Mouse (Mus musculus) naive thymus-derived CD4-positive, alpha-beta T cell, adult 2 months (primary cell): Measurements from ENCODE around the gene Dmac2.
A peak's percentile ranks its signal among the peaks of the same experiment; 100 is the strongest.

ENCODE experiments used
- DNase-seq: peaks from one replicate; pipeline ENCODE4 v3.0.0-alpha.2; 2011; ENCODE audit warnings: low read depth

Gene Dmac2

DNA sequence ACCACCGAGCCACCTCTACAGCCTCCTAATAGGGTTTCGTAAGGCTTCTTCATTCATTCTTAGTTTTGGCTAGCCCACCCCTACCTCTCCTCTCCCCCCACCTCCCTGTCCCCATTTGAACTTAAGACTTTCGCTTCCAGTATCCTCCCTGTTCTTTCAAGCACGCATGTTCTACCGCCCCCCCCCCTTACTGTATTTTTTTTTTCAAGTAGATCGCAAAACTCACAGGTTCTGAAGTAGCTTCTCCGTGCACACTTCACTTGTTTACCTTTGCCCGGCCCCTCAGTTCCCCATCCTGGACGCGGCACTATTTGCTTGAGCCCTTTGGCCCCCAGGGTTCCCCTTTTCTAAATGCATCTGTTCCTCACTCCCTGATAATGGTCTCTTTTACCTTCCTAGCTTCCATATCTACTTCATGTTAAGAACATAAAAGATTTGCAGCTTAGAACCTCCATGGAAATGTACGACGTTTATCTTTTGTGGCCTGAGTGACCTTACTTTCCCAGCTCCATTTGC, 33.1 kb downstream of the Dmac2 start:
- no peak for DNase-seq

DNA sequence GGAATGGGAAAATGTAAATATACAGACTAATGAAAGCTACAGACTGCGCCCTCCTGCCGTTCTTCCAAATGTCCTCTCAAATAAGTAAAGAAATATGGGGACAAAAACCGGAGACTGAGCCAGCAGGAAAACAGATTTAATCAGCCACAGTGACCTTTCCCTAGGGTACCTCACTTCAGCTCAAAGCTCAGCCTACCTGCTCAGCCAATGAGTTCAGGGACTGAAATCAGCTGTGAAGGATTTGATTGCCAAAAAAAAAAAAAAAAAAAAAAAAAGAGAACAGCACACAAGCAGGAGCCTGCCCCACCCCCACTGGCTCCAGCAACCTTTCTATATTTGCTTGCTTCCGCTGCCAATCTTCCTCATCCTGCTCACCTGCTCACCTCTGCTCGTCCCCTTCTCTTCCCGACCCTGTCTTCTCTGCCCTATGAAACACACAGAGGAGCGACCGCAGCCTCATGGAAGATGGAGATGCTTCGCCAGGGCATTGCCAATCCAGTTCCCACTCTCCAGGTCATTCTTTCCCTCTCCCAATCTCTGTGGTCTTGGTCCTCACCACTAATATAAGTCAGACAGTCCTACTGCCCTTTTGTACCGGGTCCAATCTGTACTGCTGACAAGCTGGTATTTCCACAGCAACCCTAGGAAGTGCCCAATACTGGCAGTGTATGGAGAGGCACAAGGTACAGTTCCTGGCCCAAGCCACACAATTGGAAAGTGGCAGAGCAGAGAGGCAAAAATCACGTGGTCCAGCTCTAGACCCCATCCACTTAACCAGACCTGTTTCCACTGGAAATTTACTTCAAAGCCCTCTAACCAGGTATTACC, 36.6 kb downstream of the Dmac2 start:
- no peak for DNase-seq

DNA sequence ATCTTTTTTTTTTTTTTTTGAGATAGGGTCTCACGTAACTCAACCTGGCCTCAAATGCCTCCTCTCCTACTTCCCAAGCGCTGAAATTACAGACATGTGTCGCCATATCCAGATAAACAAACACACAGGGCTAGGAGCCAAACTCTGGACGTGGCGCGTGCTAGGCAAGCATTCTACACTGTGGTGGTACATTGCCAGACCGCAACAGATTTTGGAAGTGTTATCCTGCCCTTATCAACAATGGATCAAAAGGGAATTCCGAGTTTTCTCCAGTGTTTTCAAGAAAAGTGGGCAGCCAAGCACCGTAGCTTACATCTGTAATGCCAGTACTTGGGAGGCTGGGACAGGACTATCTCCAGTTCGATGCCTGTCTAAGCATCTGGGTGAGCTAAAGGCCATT, 38.6 kb downstream of the Dmac2 start:
- no peak for DNase-seq

DNA sequence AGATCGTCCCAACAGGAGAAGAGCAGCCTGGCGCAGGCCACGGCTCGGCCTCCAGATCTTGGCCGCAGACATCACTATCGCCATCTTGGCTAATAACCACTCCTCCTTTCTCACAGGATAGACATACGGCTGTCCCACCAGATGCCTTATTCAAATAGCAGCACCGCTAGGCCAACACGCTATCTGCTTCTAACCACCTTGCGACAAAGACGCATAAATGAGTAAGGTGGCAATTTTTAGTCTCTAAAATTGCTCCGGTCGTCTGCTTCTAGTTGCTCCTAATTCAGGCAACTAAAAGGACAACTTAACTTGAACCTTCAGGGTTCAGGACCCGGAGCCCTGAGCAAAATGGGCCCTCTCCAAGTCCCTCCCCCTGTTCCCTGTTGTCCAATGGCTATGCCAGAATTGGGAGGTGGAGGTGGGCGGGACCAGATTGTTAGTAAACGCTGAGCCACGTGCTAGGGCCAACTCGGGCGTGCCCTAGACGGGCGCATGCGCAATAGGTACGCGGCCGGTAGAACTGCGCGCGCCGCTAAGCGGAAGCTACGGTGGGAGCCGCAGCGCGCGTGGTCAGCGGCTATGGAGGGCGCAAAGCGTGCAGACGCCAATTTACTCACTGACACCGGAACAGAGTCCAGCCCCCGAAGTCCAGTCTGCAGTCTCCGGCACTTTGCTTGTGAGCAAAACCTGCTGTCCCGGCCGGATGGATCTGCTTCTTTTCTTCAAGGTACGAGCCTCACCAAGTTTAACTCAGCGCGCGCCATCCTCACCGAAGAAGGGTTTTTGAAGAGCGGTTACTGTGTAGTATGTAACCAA, 39.7 kb downstream of the Dmac2 start, which contains the start of the genes Bckdha and Exosc5:
Gene Bckdha, minus strand, starts transcription at position 325 of the 816 bp plus-strand sequence.
Gene Exosc5, plus strand, starts transcription at position 508 of the 816 bp plus-strand sequence.
- peak; percentile 99 for DNase-seq

DNA sequence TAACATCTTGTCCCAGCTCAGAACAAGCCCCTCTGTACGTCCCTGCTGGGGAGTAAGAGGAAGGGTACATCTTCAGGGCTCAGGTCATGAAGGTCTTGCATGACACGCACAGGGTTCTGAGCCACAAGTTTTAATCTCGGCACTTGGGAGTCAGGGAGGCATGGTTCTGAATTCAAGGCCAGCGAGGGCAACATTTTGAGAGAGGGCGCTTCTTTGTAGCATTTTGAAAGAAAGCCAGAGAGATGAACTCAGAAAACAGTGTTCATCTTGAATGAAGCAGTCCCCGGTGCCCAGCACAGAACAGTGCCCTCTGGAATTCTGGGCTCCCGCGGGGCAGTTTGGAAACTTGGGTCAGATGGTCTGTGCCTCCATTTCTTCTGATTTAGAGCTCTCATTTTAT, 47.2 kb downstream of the Dmac2 start:
- DNase-seq, result no peak

DNA sequence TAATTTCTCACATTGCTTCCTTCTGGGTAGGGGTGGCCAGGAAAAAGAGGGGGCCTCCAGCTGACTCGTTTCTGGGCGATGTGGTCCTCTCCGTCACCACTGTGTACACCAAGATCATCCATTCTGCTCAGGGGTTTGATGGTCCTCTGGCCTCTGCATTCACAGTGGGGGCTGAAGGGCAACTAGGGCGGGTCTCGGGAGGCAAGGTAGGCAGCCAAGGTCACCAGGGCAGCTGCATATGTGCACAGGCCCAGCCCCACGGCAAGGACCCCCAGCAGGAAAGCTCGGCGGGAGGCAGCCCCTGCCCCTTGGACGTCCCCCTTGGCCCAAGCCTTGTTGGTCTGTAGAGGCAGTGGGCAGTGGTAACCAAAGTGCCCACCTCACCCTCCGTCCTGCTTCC, 49.9 kb downstream of the Dmac2 start:
- no peak for DNase-seq

DNA sequence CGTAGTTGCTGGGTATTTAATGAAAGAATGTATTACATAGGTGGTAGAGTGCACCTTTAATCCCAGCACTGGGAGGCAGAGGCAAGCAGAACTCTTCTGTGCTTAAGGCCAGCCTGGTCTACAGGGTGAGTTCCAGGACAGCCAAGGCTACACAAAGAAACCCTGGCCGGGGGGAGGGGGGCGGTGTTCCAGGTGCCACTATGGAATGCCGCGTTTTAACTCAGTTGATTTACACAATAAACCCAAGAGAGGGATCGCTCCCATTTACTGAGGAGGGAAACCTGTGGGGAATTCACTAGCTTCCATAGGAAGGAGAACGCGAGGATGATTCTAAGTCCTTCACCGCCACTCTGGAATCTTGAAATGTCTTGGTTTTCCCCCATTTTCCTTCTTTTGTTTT, 50.4 kb downstream of the Dmac2 start:
- no peak for DNase-seq

DNA sequence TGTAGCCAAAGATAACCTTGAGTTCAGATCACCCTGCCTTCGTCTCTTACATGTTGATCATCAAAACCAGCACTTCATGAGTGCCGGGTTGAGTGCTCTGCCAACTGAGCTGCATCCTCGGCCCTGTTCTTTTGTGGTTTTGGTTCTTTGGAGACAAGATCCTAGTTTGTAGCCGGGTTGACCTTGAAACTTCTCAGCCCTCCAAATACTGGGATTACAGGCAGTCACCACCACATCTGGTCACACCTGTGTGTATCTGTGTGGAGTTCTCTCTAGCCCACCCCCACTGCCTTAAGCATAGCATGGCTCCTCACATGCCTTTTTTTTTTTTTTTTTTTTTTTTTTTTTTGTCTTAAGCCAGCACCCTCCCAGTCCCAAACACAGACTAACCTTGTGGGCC, 50.9 kb downstream of the Dmac2 start:
- DNase-seq, result no peak

DNA sequence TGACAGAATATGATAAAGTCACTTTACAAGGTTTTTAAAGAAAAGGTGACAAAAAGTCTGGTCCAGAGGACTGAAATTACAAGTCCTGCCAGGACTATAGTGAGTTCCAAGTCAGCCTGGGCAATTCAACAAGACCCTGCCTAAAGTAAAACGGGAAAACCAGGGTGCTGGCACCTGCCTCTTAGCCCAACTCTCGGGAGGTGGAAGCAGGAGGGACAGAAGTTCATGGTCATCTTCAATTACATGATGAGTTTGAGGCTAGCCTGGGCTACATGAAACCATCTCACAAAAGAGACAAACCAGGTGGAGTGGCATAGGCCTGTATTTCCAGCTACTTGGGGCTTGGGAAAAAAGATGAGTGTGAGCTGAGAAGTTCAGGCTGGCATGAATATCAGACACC, 52.5 kb downstream of the Dmac2 start:
- no peak for DNase-seq

DNA sequence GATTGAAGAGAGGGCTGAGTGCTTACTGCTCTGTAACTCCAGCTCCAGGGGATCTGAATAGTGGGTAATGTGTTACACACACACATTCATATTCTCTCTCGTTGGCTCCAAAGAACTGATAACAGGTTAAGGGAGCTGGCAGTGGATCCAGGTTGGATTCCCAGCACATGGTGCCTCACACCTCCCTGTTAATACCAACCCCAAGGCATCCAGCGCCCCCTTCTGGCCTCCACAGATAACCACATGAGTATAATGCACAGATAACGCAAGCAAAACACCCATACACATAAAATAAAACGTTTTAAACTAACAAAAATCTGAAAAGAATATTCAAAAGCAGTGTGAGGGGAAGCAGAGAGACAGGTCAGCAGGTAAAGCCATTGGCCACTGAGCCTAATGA, 53.2 kb downstream of the Dmac2 start:
- no peak for DNase-seq

DNA sequence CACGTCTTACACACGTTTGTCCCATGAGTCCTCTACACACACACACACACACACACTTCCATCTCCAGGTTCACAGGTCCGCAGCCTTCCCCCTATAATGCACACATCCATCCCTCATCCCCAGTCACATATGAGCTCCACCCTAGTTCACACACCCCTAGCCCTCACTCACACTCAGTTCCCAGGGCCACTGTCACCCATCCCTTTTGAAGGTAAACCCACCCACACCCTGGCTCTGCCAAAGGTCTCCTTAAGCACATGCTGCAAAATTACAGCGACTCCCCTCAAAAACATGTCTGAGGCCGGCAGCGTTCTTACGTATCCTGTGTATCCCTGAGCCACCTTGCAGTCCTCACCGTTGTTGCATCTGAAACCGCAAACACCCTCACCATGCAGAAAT, 55.1 kb downstream of the Dmac2 start:
- DNase-seq, result peak; percentile 41

DNA sequence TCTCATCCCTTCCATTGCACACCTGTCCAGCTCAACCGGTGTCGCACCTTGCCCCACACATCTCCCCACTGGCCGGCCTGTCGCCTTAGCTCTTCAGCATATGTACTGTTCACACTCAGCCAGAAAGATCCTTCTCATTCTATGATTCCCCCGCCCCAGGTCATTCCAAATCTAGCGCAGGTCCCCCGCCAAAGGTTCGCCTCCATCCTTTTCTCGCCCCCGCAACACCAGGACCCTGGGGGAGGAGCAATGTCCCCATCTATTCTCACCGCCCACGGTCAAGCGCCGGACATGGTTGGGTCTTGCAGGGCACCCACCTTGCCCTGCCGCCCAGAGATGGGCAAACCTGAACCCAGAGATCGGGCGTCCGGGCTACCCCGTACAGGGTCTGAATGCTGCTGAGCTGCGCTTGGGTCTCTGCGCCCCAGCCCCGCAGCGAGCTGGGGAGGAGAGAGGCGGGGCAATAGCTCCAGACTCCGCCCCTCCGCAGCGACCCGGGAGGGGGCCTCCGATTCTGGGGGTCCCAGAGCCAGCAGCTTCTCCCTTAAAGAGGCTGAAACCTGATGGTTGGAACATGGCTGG, 55.6 kb downstream of the Dmac2 start, which contains the start of gene Tmem91:
Gene Tmem91, minus strand, starts transcription at position 448 of the 582 bp plus-strand sequence.
- peak; percentile 13 for DNase-seq
